ENCODE assay signal across 8 mouse cellular contexts in genomic region chrX:133688156-133688555, GRCm38 (mm10). TPM values are rescaled to one million over a fixed set of nuclear protein-coding genes. Genes with fewer than 3 reads are reported as not detected.
A peak's percentile ranks its signal among the peaks of the same experiment; 100 is the strongest.
DNase-seq lines count a peak whose midpoint lies in the region; ATAC-seq and TF ChIP-seq lines count a peak whose summit lies in the region.

No protein-coding gene starts in this region.

- H3K4me1 ChIP-seq in spleen, adult 2 months (ENCODE audit: control insufficient read depth, insufficient read depth, insufficient read length) = 0 out of 2 replicates have a peak, but pooled peaks cover 3% of the 10 kb centered on the region
- H3K4me1 ChIP-seq in liver, postnatal 0 days (ENCODE audit: insufficient read depth) = no peaks in the 10 kb centered on the region

- H3K27ac ChIP-seq in spleen, adult 2 months (ENCODE audit: insufficient read depth, low read length) = no peak overlapping the region
- no peak overlapping the region for H3K27ac ChIP-seq in liver, postnatal 0 days (ENCODE audit: low read depth)

- peak overlapping the region; percentile 53; the same call in 1 of the 2 replicates for H3K4me3 ChIP-seq in spleen, adult 2 months (ENCODE audit: extremely low read depth, insufficient read depth, insufficient read length)
- peak overlapping the region; percentile 44 for H3K4me3 ChIP-seq in liver, postnatal 0 days (ENCODE audit: low read depth, low read length)

- no peak for ATAC-seq in liver, postnatal 0 days
- no peak for ATAC-seq in frontal cortex, adult (ENCODE audit: low TSS enrichment)

- no peak for TF ChIP-seq EP300 in liver, postnatal 0 days (IDR thresholded peaks at IDR 0.05; ENCODE audit: low read depth)

- H3K4me2 ChIP-seq in liver, postnatal 0 days (ENCODE audit: low read depth, low read length) = peak overlapping the region; percentile 73

- no peak for TF ChIP-seq POLR2A in spleen, adult 2 months (IDR thresholded peaks at IDR 0.05; ENCODE audit: low read depth, low read length)

- no peak overlapping the region for H3K9ac ChIP-seq in liver, postnatal 0 days (replicated peaks)

- no peaks in the 10 kb centered on the region for H3K36me3 ChIP-seq in spleen, adult 2 months (ENCODE audit: control insufficient read depth, insufficient read depth, low read length)
- no peaks in the 10 kb centered on the region for H3K36me3 ChIP-seq in liver, postnatal 0 days (replicated peaks; ENCODE audit: insufficient read depth, low read length)

- TF ChIP-seq CTCF in spleen, adult 2 months (IDR thresholded peaks at IDR 0.05; ENCODE audit: extremely low read depth, insufficient read depth, insufficient read length, insufficient replicate concordance) = no peak
- no peak for TF ChIP-seq CTCF in liver, postnatal 0 days (IDR thresholded peaks at IDR 0.05; ENCODE audit: low read depth)

- peak; percentile 41 for DNase-seq in adrenal gland, adult 2 months
- no peak for DNase-seq in adrenal gland, postnatal 4 days (ENCODE audit: low spot score in 2 of 2)
- DNase-seq in spleen, adult 2 months (ENCODE audit: low read depth in 1 of 2, low spot score in 2 of 2) = no peak
- DNase-seq in spleen, postnatal 4 days (ENCODE audit: low spot score in 2 of 2) = no peak
- peak; percentile 24 for DNase-seq in heart, postnatal 4 days
- DNase-seq in liver, postnatal 0 days = no peak
- no peak for DNase-seq in spleen, postnatal 14 days (ENCODE audit: low spot score in 2 of 2)

- peaks cover 4% of the 10 kb centered on the region; the same call in 1 of the 2 replicates for H3K27me3 ChIP-seq in spleen, adult 2 months (ENCODE audit: control insufficient read depth, insufficient read depth, low read length)
- peaks cover 65% of the 10 kb centered on the region for H3K27me3 ChIP-seq in liver, postnatal 0 days (ENCODE audit: insufficient read depth, low read length)

- no peaks in the 10 kb centered on the region for H3K9me3 ChIP-seq in liver, postnatal 0 days (ENCODE audit: low read length)

- whole genome bisulfite sequencing in spleen, adult 2 months = 22% methylated on average over 15 of the region's 31 CpGs
- WGBS in liver, postnatal 0 days (ENCODE audit: insufficient replicate concordance) = 15% methylated on average over 17 of the region's 31 CpGs

RNA-seq across cellular contexts. Expression of gene Pcdh19, which starts 0.6 kb away (rescaled TPM):
- 1 to 10 TPM; 6.1 to 8.0 TPM for total RNA-seq in adrenal gland, adult 2 months (2021)
- polyA plus RNA-seq in adrenal gland, adult 2 months (2012; rRNA removed) = 1.2 and 1.6 TPM in 2 replicates
- total RNA-seq in adrenal gland, postnatal 4 days (2021) = 1 to 10 TPM; 5.8 to 6.8 TPM
- polyA plus RNA-seq in spleen, adult 2 months (2012; rRNA removed) = 0.04 TPM in 2 replicates
- 10 to 100 TPM; 16.4 to 16.6 TPM for total RNA-seq in heart, postnatal 4 days (2021)
- 0.28 and 0.83 TPM in 2 replicates for polyA plus RNA-seq in liver, postnatal 0 days (2015; fragmentation: Nextera tagmentation; extraction: Ambion mirVana)

Comparison
In these comparisons a context has a peak if more than half of its experiments do, and no peak if none do; other contexts are left out.
1. DNase-seq: peak in adrenal gland, adult 2 months (single experiment) and heart, postnatal 4 days (single experiment); none in adrenal gland, postnatal 4 days (0 of 2), spleen, adult 2 months (0 of 2), spleen, postnatal 4 days (0 of 2), liver, postnatal 0 days (single experiment) and spleen, postnatal 14 days (0 of 2).